Mouse (Mus musculus): ENCODE data around the gene Bmf. TPM values are rescaled to one million over a fixed set of nuclear protein-coding genes. Genes with fewer than 3 reads are reported as not detected.
A peak's percentile ranks its signal among the peaks of the same experiment; 100 is the strongest.
"Not testable (repeated sequence)": the region's sequence is repeated elsewhere in the genome, so short reads cannot be mapped to it uniquely, and the experiment has no call there.

Bmf gene
- total and polyA plus RNA-seq, 3 experiments = 2.9 to 7.0 (median 5.5) TPM

- intact Hi-C loops (cut with DNase I) = no loop called here
- TF ChIP-seq EP300 (IDR thresholded peaks at IDR 0.05; ENCODE audit: insufficient read depth, low read depth, low read length) (no peak), POLR2A (IDR thresholded peaks at IDR 0.05; ENCODE audit: insufficient read depth, low read depth, low read length) (no peak)
- Histone ChIP-seq H3K79me2 (replicated peaks; ENCODE audit: control insufficient read depth, insufficient read depth, low read length) (no peaks in the 10 kb centered on the region), H3K27me3 (ENCODE audit: control insufficient read depth, insufficient read depth, low read length) (no peaks in the 10 kb centered on the region), H3K4me3 (no peak overlapping the region), H3K36me3 (ENCODE audit: control insufficient read depth, insufficient read depth, low read length) (no peaks in the 10 kb centered on the region), H3K27ac (peak overlapping the region; percentile 61), H3K4me1 (ENCODE audit: control insufficient read depth, insufficient read depth, low read length) (peaks cover 6% of the 10 kb centered on the region), H3K9ac (ENCODE audit: low read depth, low read length) (no peak overlapping the region)
- 80% methylated on average over 4 of the region's 4 CpGs for WGBS
- no peak for DNase-seq
These were observed 12.5 kb upstream of the Bmf start for GRCm38 (mm10) chr2:118562015-118562414.

- 84% methylated on average over 3 of the region's 3 CpGs for WGBS
- TF ChIP-seq CTCF (IDR thresholded peaks at IDR 0.05) = no peak
- no peak for TF ChIP-seq EP300 (IDR thresholded peaks at IDR 0.05; ENCODE audit: insufficient read depth, low read depth, low read length)
- TF ChIP-seq POLR2A (IDR thresholded peaks at IDR 0.05; ENCODE audit: insufficient read depth, low read depth, low read length) = no peak
These were observed 8.9 kb upstream of the Bmf start for GRCm38 (mm10) chr2:118558426-118558825.

GRCm38 (mm10) chr2:118554356-118554990 lies 5.0 kb upstream of the Bmf start:
- H3K36me3 ChIP-seq (ENCODE audit: control insufficient read depth, insufficient read depth, low read length); intact Hi-C loops (cut with DNase I); H3K4me1 ChIP-seq (ENCODE audit: control insufficient read depth, insufficient read depth, low read length); H3K27me3 ChIP-seq (ENCODE audit: control insufficient read depth, insufficient read depth, low read length); H3K79me2 ChIP-seq (replicated peaks; ENCODE audit: control insufficient read depth, insufficient read depth, low read length): not testable (repeated sequence)
- peak; percentile 72; the same call in 1 of the 2 replicates for TF ChIP-seq POLR2A (IDR thresholded peaks at IDR 0.05; ENCODE audit: insufficient read depth, low read depth, low read length)
- peak; percentile 64 to 67 for DNase-seq
- Histone ChIP-seq H3K4me3 (peak overlapping the region; percentile 53), H3K27ac (peak overlapping the region; percentile 95), H3K9ac (ENCODE audit: low read depth, low read length) (peak overlapping the region; percentile 73)
- 63% methylated on average over 16 of the region's 17 CpGs for WGBS

More at GRCm38 (mm10) chr2:118558426-118558825, 8.9 kb upstream of the Bmf start:
- Histone ChIP-seq H3K36me3 (ENCODE audit: control insufficient read depth, insufficient read depth, low read length) (no peaks in the 10 kb centered on the region), H3K27me3 (ENCODE audit: control insufficient read depth, insufficient read depth, low read length) (no peaks in the 10 kb centered on the region), H3K27ac (no peak overlapping the region), H3K9ac (ENCODE audit: low read depth, low read length) (no peak overlapping the region), H3K4me1 (ENCODE audit: control insufficient read depth, insufficient read depth, low read length) (peaks cover 7% of the 10 kb centered on the region), H3K79me2 (replicated peaks; ENCODE audit: control insufficient read depth, insufficient read depth, low read length) (no peaks in the 10 kb centered on the region), H3K4me3 (no peak overlapping the region)
- no peak for DNase-seq
- intact Hi-C loops (cut with DNase I) = no loop called here

- H3K79me2 ChIP-seq (replicated peaks; ENCODE audit: control insufficient read depth, insufficient read depth, low read length) = no peaks in the 10 kb centered on the region
- TF ChIP-seq CTCF (IDR thresholded peaks at IDR 0.05) = no peak
- no peak for TF ChIP-seq EP300 (IDR thresholded peaks at IDR 0.05; ENCODE audit: insufficient read depth, low read depth, low read length)
- TF ChIP-seq POLR2A (IDR thresholded peaks at IDR 0.05; ENCODE audit: insufficient read depth, low read depth, low read length) = no peak
- H3K4me3 ChIP-seq = no peak overlapping the region
- no peaks in the 10 kb centered on the region for H3K27me3 ChIP-seq (ENCODE audit: control insufficient read depth, insufficient read depth, low read length)
- no peaks in the 10 kb centered on the region; the same call in 1 of the 2 replicates for H3K36me3 ChIP-seq (ENCODE audit: control insufficient read depth, insufficient read depth, low read length)
- intact Hi-C loops (cut with DNase I) = loop anchor here (1.0 kb wide), 1 partner anchor 46 kb away; no protein-coding TSS in a partner anchor
- WGBS = 69% methylated on average over 2 of the region's 2 CpGs
- no peak for DNase-seq
- H3K27ac ChIP-seq = no peak overlapping the region
- no peak overlapping the region for H3K9ac ChIP-seq (ENCODE audit: low read depth, low read length)
- H3K4me1 ChIP-seq (ENCODE audit: control insufficient read depth, insufficient read depth, low read length) = peaks cover 17% of the 10 kb centered on the region
These were observed 2.1 kb upstream of the Bmf start for GRCm38 (mm10) chr2:118551606-118552005.

- H3K79me2 ChIP-seq (replicated peaks; ENCODE audit: control insufficient read depth, insufficient read depth, low read length) = no peaks in the 10 kb centered on the region
- DNase-seq = no peak
- H3K9ac ChIP-seq (ENCODE audit: low read depth, low read length) = peak overlapping the region; percentile 90
- WGBS = under 1% methylated on average over 18 of the region's 18 CpGs
- peaks cover 9% of the 10 kb centered on the region for H3K36me3 ChIP-seq (ENCODE audit: control insufficient read depth, insufficient read depth, low read length)
- TF ChIP-seq POLR2A (IDR thresholded peaks at IDR 0.05; ENCODE audit: insufficient read depth, low read depth, low read length) (no peak), CTCF (IDR thresholded peaks at IDR 0.05) (peak; percentile 49)
- peaks cover 35% of the 10 kb centered on the region for H3K4me1 ChIP-seq (ENCODE audit: control insufficient read depth, insufficient read depth, low read length)
- H3K4me3 ChIP-seq = peak overlapping the region; percentile 83
- peak overlapping the region; percentile 93 for H3K27ac ChIP-seq
- intact Hi-C loops (cut with DNase I) = loop anchor here (2.0 kb wide), 1 partner anchor 16 kb away; no protein-coding TSS in a partner anchor
- no peaks in the 10 kb centered on the region for H3K27me3 ChIP-seq (ENCODE audit: control insufficient read depth, insufficient read depth, low read length)
These were observed 866 bp downstream of the Bmf start for GRCm38 (mm10) chr2:118548421-118549221.

GRCm38 (mm10) chr2:118547541-118548016 lies 1.9 kb downstream of the Bmf start:
- WGBS = 19% methylated on average over 9 of the region's 9 CpGs

More at GRCm38 (mm10) chr2:118547541-118548016, 1.9 kb downstream of the Bmf start:
- peaks cover 9% of the 10 kb centered on the region for H3K36me3 ChIP-seq (ENCODE audit: control insufficient read depth, insufficient read depth, low read length)
- peaks cover 38% of the 10 kb centered on the region for H3K4me1 ChIP-seq (ENCODE audit: control insufficient read depth, insufficient read depth, low read length)
- no peaks in the 10 kb centered on the region for H3K27me3 ChIP-seq (ENCODE audit: control insufficient read depth, insufficient read depth, low read length)
- intact Hi-C loops (cut with DNase I) = loop anchor here (2.0 kb wide), 2 partner anchors 15 to 61 kb away; no protein-coding TSS in a partner anchor
- H3K4me3 ChIP-seq = peak overlapping the region; percentile 83; the same call in 1 of the 2 replicates
- H3K79me2 ChIP-seq (replicated peaks; ENCODE audit: control insufficient read depth, insufficient read depth, low read length) = no peaks in the 10 kb centered on the region
- DNase-seq = peak; percentile 80 to 83
- peak overlapping the region; percentile 37 for H3K9ac ChIP-seq (ENCODE audit: low read depth, low read length)
- H3K27ac ChIP-seq = peak overlapping the region; percentile 61
- TF ChIP-seq POLR2A (IDR thresholded peaks at IDR 0.05; ENCODE audit: insufficient read depth, low read depth, low read length) (peak; percentile 57; the same call in 1 of the 2 replicates), EP300 (IDR thresholded peaks at IDR 0.05; ENCODE audit: insufficient read depth, low read depth, low read length) (peak; percentile 68; the same call in 1 of the 2 replicates), CTCF (IDR thresholded peaks at IDR 0.05) (no peak)
